Mouse (Mus musculus): ENCODE measurements around the gene Mbnl3. TPM values are rescaled to one million over a fixed set of nuclear protein-coding genes. Genes with fewer than 3 reads are reported as not detected.

Gene Mbnl3
- polyA plus RNA-seq, 1 experiment, result 11.3 TPM

- no peak for TF ChIP-seq CTCF (IDR thresholded peaks at IDR 0.05; ENCODE audit: borderline replicate concordance, insufficient read depth, low read length)
- TF ChIP-seq POLR2A (IDR thresholded peaks at IDR 0.05; ENCODE audit: low read depth, low read length), result no peak
- Histone ChIP-seq H3K27ac (ENCODE audit: insufficient read depth, low read length) (no peak overlapping the region), H3K4me1 (ENCODE audit: control insufficient read depth, insufficient read depth, low read length) (no peaks in the 10 kb centered on the region), H3K4me3 (ENCODE audit: insufficient read depth, low read length) (no peak overlapping the region)
These were observed 41.6 kb downstream of the Mbnl3 start for GRCm38 (mm10) chrX:51164766-51165165.

GRCm38 (mm10) chrX:51148436-51148835 is 57.9 kb downstream of the Mbnl3 start:
- TF ChIP-seq CTCF (IDR thresholded peaks at IDR 0.05; ENCODE audit: borderline replicate concordance, insufficient read depth, low read length) (no peak), POLR2A (IDR thresholded peaks at IDR 0.05; ENCODE audit: low read depth, low read length) (no peak)
- no peak overlapping the region for H3K27ac ChIP-seq (ENCODE audit: insufficient read depth, low read length)
- no peak overlapping the region for H3K4me3 ChIP-seq (ENCODE audit: insufficient read depth, low read length)
- H3K4me1 ChIP-seq (ENCODE audit: control insufficient read depth, insufficient read depth, low read length), result no peaks in the 10 kb centered on the region

- H3K4me1 ChIP-seq (ENCODE audit: control insufficient read depth, insufficient read depth, low read length), result no peaks in the 10 kb centered on the region
- no peak for TF ChIP-seq POLR2A (IDR thresholded peaks at IDR 0.05; ENCODE audit: low read depth, low read length)
- no peak overlapping the region for H3K4me3 ChIP-seq (ENCODE audit: insufficient read depth, low read length)
- no peak overlapping the region for H3K27ac ChIP-seq (ENCODE audit: insufficient read depth, low read length)
These were observed 60.0 kb downstream of the Mbnl3 start for GRCm38 (mm10) chrX:51146351-51146750.

GRCm38 (mm10) chrX:51140055-51140454 is 66.3 kb downstream of the Mbnl3 start:
- Histone ChIP-seq H3K27ac (ENCODE audit: insufficient read depth, low read length) (no peak overlapping the region), H3K4me3 (ENCODE audit: insufficient read depth, low read length) (no peak overlapping the region), H3K4me1 (ENCODE audit: control insufficient read depth, insufficient read depth, low read length) (no peaks in the 10 kb centered on the region)
- TF ChIP-seq POLR2A (IDR thresholded peaks at IDR 0.05; ENCODE audit: low read depth, low read length) (no peak), CTCF (IDR thresholded peaks at IDR 0.05; ENCODE audit: borderline replicate concordance, insufficient read depth, low read length) (no peak)

GRCm38 (mm10) chrX:51131325-51131724 is 75.0 kb downstream of the Mbnl3 start:
- Histone ChIP-seq H3K27ac (ENCODE audit: insufficient read depth, low read length) (no peak overlapping the region), H3K4me3 (ENCODE audit: insufficient read depth, low read length) (no peak overlapping the region), H3K4me1 (ENCODE audit: control insufficient read depth, insufficient read depth, low read length) (no peaks in the 10 kb centered on the region)
- TF ChIP-seq CTCF (IDR thresholded peaks at IDR 0.05; ENCODE audit: borderline replicate concordance, insufficient read depth, low read length), result no peak
- no peak for TF ChIP-seq POLR2A (IDR thresholded peaks at IDR 0.05; ENCODE audit: low read depth, low read length)

GRCm38 (mm10) chrX:51102748-51103147 is 103.6 kb downstream of the Mbnl3 start:
- TF ChIP-seq CTCF (IDR thresholded peaks at IDR 0.05; ENCODE audit: borderline replicate concordance, insufficient read depth, low read length) (no peak), POLR2A (IDR thresholded peaks at IDR 0.05; ENCODE audit: low read depth, low read length) (no peak)
- Histone ChIP-seq H3K4me1 (ENCODE audit: control insufficient read depth, insufficient read depth, low read length) (no peaks in the 10 kb centered on the region), H3K4me3 (ENCODE audit: insufficient read depth, low read length) (no peak overlapping the region), H3K27ac (ENCODE audit: insufficient read depth, low read length) (no peak overlapping the region)

- H3K27ac ChIP-seq (ENCODE audit: insufficient read depth, low read length), result no peak overlapping the region
- no peaks in the 10 kb centered on the region for H3K4me1 ChIP-seq (ENCODE audit: control insufficient read depth, insufficient read depth, low read length)
- no peak overlapping the region for H3K4me3 ChIP-seq (ENCODE audit: insufficient read depth, low read length)
- TF ChIP-seq POLR2A (IDR thresholded peaks at IDR 0.05; ENCODE audit: low read depth, low read length), result no peak
- no peak for TF ChIP-seq CTCF (IDR thresholded peaks at IDR 0.05; ENCODE audit: borderline replicate concordance, insufficient read depth, low read length)
These were observed 121.4 kb downstream of the Mbnl3 start for GRCm38 (mm10) chrX:51084972-51085371.

- Histone ChIP-seq H3K4me1 (ENCODE audit: control insufficient read depth, insufficient read depth, low read length) (no peaks in the 10 kb centered on the region), H3K27ac (ENCODE audit: insufficient read depth, low read length) (no peak overlapping the region), H3K4me3 (ENCODE audit: insufficient read depth, low read length) (no peak overlapping the region)
- TF ChIP-seq CTCF (IDR thresholded peaks at IDR 0.05; ENCODE audit: borderline replicate concordance, insufficient read depth, low read length) (no peak), POLR2A (IDR thresholded peaks at IDR 0.05; ENCODE audit: low read depth, low read length) (no peak)
These were observed 122.1 kb downstream of the Mbnl3 start for GRCm38 (mm10) chrX:51084211-51084610.

- H3K4me1 ChIP-seq (ENCODE audit: control insufficient read depth, insufficient read depth, low read length), result no peaks in the 10 kb centered on the region
- H3K27ac ChIP-seq (ENCODE audit: insufficient read depth, low read length), result no peak overlapping the region
- TF ChIP-seq POLR2A (IDR thresholded peaks at IDR 0.05; ENCODE audit: low read depth, low read length) (no peak), CTCF (IDR thresholded peaks at IDR 0.05; ENCODE audit: borderline replicate concordance, insufficient read depth, low read length) (peak; percentile 14; the same call in 1 of the 2 replicates)
- H3K4me3 ChIP-seq (ENCODE audit: insufficient read depth, low read length), result no peak overlapping the region
These were observed 129.6 kb downstream of the Mbnl3 start for GRCm38 (mm10) chrX:51076744-51077143.

Other genes starting within 250 kb of the Mbnl3 start
- gene Rap2c, start 188.5 kb downstream of the Mbnl3 start, polyA plus RNA-seq (2011; ENCODE audit: insufficient read length, low read depth, missing spikeins), result 46.9 and 50.2 TPM in 2 replicates